Mouse (Mus musculus) limb, embryonic 11.5 days (tissue): ENCODE results near the gene Caps2. TPM values are rescaled to one million over a fixed set of nuclear protein-coding genes. Genes with fewer than 3 reads are reported as not detected.
"Not testable (repeated sequence)": the region's sequence is repeated elsewhere in the genome, so short reads cannot be mapped to it uniquely, and the experiment has no call there.

Experiments
- ATAC-seq: fragments of 200-750 bp; cut with Nextera tagmentation; 2 replicates; pipeline ENCODE4 v1.8.0; 2017; ENCODE audit warnings: low read depth; ENCODE audit not compliant: insufficient number of reproducible peaks, low FRiP score, low TSS enrichment
- DNase-seq: peaks from one replicate; pipeline ENCODE4 v3.0.0-alpha.2; 2015; ENCODE audit warnings: low spot score
- H3K27ac ChIP-seq: fragments of 300-500 bp; sonication (generic); replicated peaks from 2 replicates; pipeline ENCODE4 v1.5.1; 2014; ENCODE audit warnings: low read depth, mild to moderate bottlenecking, low read length
- H3K27me3 ChIP-seq: fragments of 300-500 bp; sonication (generic); 2 replicates; pipeline ENCODE4 v1.6.1; 2014; ENCODE audit warnings: mild to moderate bottlenecking, low read length, mixed read lengths; ENCODE audit not compliant: control insufficient read depth, insufficient read depth
- H3K36me3 ChIP-seq: fragments of 300-500 bp; sonication (generic); 2 replicates; pipeline ENCODE4 v1.6.1; 2014; ENCODE audit warnings: mild to moderate bottlenecking, low read length, moderate library complexity, mixed read lengths; ENCODE audit not compliant: control insufficient read depth, insufficient read depth
- H3K4me1 ChIP-seq: fragments of 300-500 bp; sonication (generic); 2 replicates; pipeline ENCODE4 v1.6.1; 2014; ENCODE audit warnings: low read length, mixed read lengths; ENCODE audit not compliant: control insufficient read depth, insufficient read depth
- H3K4me2 ChIP-seq: fragments of 300-500 bp; sonication (generic); 2 replicates; pipeline ENCODE4 v1.6.1; 2014; ENCODE audit warnings: low read depth, mild to moderate bottlenecking, moderate library complexity; ENCODE audit not compliant: severe bottlenecking
- H3K4me3 ChIP-seq: fragments of 300-500 bp; sonication (generic); 2 replicates; pipeline ENCODE4 v1.5.1; 2014; ENCODE audit warnings: low read depth, low read length
- H3K9ac ChIP-seq: fragments of 300-500 bp; sonication (generic); 2 replicates; pipeline ENCODE4 v1.6.1; 2014; ENCODE audit warnings: mild to moderate bottlenecking, low read length
- H3K9me3 ChIP-seq: fragments of 300-500 bp; sonication (generic); 2 replicates; pipeline ENCODE4 v1.6.1; 2016; ENCODE audit warnings: low read length; ENCODE audit not compliant: control insufficient read depth
- WGBS: fragments of 180-500 bp; shearing (Covaris S2); extraction: QIAGEN DNeasy Blood & Tissue Kit; methylation state at CpG from one replicate; pipeline ENCODE4 v1.1.7; 2014; 5-methylcytosine and 5-hydroxymethylcytosine counted together
- polyA plus RNA-seq: library from polyadenylated mRNA; unstranded; fragments of >200 nt; fragmentation: Nextera tagmentation; extraction: Ambion mirVana; gene quantifications from 2 replicates; pipeline ENCODE4 v1.2.1, GENCODE M21; 2014

Gene Caps2
- polyA plus RNA-seq, 1 experiment from 2014 or later, result 1.2 TPM

DNA sequence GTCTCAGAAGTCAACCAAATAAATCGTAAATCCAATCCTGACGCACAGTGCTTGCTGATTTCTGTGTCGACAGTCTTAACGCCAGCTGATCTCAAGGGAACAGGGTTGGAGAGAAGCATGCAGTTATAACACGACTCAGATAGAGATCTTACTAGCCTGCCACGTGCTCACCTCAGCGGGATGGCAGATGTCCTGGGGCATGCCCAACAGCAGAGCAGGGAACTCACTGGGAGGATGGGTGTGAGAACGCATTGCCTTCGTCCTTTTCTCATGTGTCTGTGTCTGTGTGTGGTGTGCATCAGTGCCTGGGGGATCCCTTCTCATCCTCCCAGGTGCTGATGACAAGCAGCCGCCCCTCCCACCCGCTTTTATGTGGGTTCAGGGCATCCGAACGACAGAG, 13.6 kb downstream of the Caps2 start:
- not testable (repeated sequence) for ATAC-seq, H3K4me2 ChIP-seq, H3K27ac ChIP-seq, H3K9ac ChIP-seq, H3K4me3 ChIP-seq, H3K9me3 ChIP-seq, H3K36me3 ChIP-seq, H3K4me1 ChIP-seq, H3K27me3 ChIP-seq
- 22% methylated on average over 13 of the region's 13 CpGs for WGBS
- DNase-seq, result peak; percentile 19

DNA sequence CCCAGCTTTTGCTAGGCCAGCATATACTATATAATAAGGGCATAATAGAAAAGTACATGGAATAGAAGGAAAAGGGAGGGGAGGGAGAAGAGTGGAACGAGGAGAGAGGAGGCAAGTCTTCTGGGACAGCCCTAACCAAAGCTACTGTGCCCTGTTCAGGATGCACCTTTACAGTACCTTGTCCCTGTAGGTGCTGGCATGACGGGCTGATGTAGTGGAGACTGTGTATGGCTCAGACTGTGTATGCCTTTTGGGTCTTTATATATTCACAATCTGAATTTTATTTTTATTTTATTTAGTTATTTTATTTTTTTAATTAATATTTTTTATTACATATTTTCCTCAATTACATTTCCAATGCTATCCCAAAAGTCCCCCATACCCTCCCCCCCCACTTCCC, 30.5 kb downstream of the Caps2 start:
- H3K36me3 ChIP-seq, H3K9me3 ChIP-seq, H3K4me2 ChIP-seq, H3K27me3 ChIP-seq, H3K4me3 ChIP-seq, ATAC-seq, H3K27ac ChIP-seq, H3K4me1 ChIP-seq, DNase-seq, H3K9ac ChIP-seq: not testable (repeated sequence)
- 89% methylated on average over 2 of the region's 2 CpGs for WGBS

DNA sequence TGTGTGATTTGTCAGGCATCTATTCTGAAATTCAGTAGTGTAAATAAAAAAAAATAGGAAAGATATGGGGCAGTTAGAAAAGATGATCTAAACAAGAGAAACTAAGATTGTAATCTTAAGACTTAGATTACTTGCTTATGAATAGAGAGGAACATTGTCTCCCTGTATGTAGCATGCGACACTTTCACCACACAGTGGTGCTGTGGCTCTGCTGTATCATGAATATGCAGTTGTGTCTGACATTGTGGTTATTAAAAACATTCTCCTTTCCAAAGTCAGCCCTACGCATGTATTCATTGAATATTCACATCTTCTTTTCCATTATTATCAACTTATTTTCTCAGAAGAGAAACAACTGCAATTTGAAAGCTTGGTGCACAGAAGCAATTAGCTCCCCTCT, 40.0 kb downstream of the Caps2 start:
- 73% methylated on average over 2 of the region's 2 CpGs for WGBS
- H3K9ac ChIP-seq, result no peak overlapping the region
- H3K27me3 ChIP-seq, result no peaks in the 10 kb centered on the region
- no peaks in the 10 kb centered on the region for H3K9me3 ChIP-seq
- no peaks in the 10 kb centered on the region for H3K36me3 ChIP-seq
- DNase-seq (peak; percentile 31), ATAC-seq (no peak)
- H3K4me1 ChIP-seq, result no peaks in the 10 kb centered on the region
- no peak overlapping the region for H3K4me2 ChIP-seq
- no peak overlapping the region for H3K27ac ChIP-seq
- no peak overlapping the region for H3K4me3 ChIP-seq

DNA sequence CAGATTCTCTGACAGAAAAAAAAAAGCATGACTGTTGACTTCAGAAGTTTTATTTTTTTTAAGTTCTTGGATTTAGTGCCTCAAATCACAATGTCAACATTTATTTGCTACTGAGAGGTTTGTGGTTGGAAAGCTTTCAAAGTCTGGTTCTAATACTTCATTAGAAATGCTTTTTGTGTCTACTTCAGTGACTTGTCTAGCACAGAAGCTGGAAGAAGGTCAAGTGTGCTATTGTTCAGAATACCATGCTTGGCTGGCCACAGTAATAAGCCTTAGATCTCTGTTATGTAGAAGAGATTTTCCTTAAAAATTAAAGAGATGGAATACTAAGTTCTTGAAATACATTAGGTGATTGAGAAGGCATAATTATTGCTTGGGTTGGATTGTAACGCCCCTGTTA, 63.7 kb downstream of the Caps2 start:
- Histone ChIP-seq H3K9ac (no peak overlapping the region), H3K27me3 (no peaks in the 10 kb centered on the region), H3K4me2 (no peak overlapping the region), H3K36me3 (no peaks in the 10 kb centered on the region), H3K4me1 (no peaks in the 10 kb centered on the region), H3K4me3 (no peak overlapping the region), H3K27ac (no peak overlapping the region), H3K9me3 (no peaks in the 10 kb centered on the region)
- 68% methylated on average over 1 of the region's 1 CpGs for WGBS
- no peak for ATAC-seq
- DNase-seq, result no peak

DNA sequence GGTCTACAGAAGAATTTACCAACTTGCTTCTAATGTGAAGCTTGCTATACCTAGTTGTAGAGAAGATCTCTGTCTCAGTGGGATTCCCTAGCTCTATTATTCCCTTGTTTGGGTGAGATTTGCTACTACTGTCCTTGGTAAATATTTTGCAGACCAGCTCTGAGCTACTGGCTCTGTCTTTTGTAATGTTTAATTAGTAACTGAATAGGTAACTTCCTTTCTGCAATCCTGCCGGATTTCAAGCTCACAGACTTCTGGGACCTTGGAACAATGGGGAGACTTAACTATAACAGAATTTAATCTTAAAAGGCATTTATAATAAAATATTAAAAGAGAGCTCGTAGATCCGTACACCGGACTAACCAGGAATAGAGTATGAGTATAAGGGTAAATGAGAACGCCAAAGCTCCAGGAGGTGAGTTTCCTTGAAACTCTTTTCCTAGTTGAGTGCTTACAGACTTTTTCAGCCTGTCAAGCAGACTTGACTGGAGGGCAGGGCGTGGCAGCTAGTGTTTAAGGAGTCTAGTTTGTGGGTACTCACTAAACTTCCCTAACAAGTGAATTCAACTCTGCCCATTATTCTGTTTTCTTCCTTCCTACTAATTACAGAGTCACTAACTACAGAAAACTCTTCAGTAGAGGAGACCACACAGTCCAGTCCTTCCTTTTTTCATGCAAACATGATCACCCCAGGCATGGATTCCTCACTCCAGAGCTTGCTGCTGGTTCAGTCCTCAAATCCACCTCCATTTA, 65.8 kb downstream of the Caps2 start:
- not testable (repeated sequence) for H3K4me3 ChIP-seq, H3K27me3 ChIP-seq, H3K4me2 ChIP-seq, H3K9me3 ChIP-seq, H3K4me1 ChIP-seq, H3K9ac ChIP-seq, H3K27ac ChIP-seq, H3K36me3 ChIP-seq, ATAC-seq, DNase-seq
- WGBS, result 59% methylated on average over 6 of the region's 6 CpGs

DNA sequence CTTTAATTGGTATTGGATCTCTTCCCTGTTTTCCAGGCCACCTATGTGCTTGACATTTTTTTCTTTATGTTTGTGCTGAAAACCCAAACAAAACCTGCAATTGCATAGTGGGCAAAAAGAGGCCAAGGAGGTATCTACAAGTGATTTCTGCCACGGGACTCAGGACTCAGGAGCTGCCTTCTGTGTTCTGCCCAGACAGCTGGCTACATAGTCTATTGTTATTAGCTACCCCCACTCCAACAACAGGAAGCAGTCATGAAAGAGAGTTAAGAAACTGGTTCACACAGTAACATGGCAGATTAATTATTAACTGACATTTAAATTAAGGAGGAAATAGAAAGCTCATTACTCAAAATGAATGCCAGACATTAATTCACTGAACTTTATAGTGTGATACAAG, 69.3 kb downstream of the Caps2 start:
- H3K4me3 ChIP-seq, H3K9ac ChIP-seq, H3K4me1 ChIP-seq, H3K27ac ChIP-seq, H3K9me3 ChIP-seq, H3K36me3 ChIP-seq, DNase-seq, H3K27me3 ChIP-seq, H3K4me2 ChIP-seq, ATAC-seq: not testable (repeated sequence)
- WGBS, result 38% methylated on average over 1 of the region's 1 CpGs

DNA sequence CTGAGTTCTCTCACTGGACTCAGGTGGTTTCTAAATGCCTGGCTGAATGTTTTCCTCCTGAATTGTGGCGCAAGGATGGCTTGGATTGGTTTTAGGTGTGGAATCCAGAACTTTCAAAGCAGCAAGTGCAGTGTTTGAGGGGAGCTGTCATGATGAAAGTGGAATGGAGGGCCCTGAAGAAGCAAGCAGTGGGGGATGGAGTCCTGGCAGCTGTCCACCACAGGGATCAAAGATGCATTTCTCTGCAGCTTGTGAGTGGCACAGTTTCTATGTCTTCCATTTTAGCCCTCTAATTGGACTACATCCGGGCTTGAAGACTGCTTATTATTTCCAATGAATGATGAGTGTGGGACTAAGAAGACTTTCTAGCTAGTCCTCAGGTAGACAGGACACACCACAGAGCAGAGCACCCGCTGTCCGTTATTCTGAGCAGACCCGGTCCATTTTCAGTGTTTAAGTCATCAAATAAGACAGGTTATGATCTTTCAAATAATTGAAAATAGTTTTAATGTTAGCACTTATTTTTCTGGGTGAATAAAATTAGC, 72.0 kb downstream of the Caps2 start:
- not testable (repeated sequence) for H3K9me3 ChIP-seq, DNase-seq, H3K27ac ChIP-seq, H3K9ac ChIP-seq, H3K4me3 ChIP-seq, H3K36me3 ChIP-seq, ATAC-seq, H3K4me1 ChIP-seq, H3K4me2 ChIP-seq, H3K27me3 ChIP-seq
- WGBS, result 80% methylated on average over 5 of the region's 5 CpGs

DNA sequence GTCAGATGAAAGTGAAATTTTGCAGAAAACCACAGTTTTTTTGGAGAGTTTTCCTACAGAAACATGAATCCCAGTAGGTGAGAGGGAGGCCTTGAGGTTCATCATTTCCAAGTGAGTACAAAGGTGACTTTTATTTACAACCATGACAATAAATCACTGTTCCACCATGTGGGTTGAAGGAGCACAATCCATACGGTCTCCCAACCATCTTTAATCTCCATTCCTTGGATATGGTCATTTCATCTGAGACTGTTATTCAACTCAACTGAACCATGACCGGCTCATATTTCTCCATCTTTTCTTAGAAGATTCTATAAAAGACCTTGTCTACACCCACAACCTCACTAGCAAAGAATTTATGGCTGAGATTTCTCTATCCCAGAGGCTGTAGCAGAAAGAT, 84.9 kb downstream of the Caps2 start:
- H3K4me3 ChIP-seq, result no peak overlapping the region
- H3K4me1 ChIP-seq, result no peaks in the 10 kb centered on the region
- no peaks in the 10 kb centered on the region for H3K36me3 ChIP-seq
- H3K9me3 ChIP-seq, result no peaks in the 10 kb centered on the region
- no peak overlapping the region for H3K27ac ChIP-seq
- DNase-seq (no peak), ATAC-seq (no peak)
- WGBS, result 71% methylated on average over 2 of the region's 2 CpGs
- H3K9ac ChIP-seq, result no peak overlapping the region
- H3K4me2 ChIP-seq, result no peak overlapping the region
- H3K27me3 ChIP-seq, result no peaks in the 10 kb centered on the region

DNA sequence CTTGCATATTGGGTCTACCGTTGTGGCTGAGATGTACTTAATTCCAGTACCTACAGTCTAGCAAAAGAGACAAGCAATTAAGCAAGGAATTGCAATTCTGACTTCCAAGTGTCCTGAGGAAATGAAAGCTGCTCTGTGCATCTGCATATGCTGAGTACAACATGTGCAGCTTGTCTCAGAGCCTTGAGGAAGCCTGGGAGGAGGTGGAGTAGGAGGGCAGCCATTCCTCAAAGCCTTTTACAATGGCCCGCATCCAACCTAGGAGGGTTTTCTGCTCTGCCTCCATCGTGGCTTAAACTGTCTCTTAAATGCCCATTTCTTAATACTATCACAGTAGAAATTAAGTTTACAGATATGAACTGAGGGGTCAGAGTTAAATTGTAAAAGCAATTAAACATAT, 100.0 kb downstream of the Caps2 start:
- WGBS, result 83% methylated on average over 3 of the region's 3 CpGs

More for the DNA sequence above, 100.0 kb downstream of the Caps2 start:
- Histone ChIP-seq H3K36me3 (no peaks in the 10 kb centered on the region), H3K9me3 (no peaks in the 10 kb centered on the region), H3K27me3 (peaks cover 3% of the 10 kb centered on the region; the same call in 1 of the 2 replicates), H3K27ac (no peak overlapping the region), H3K4me2 (no peak overlapping the region), H3K4me1 (no peaks in the 10 kb centered on the region), H3K4me3 (no peak overlapping the region), H3K9ac (no peak overlapping the region)
- ATAC-seq, result no peak
- no peak for DNase-seq
